Mouse (Mus musculus): Measurements from ENCODE around the gene Cd70. TPM values are rescaled to one million over a fixed set of nuclear protein-coding genes. Genes with fewer than 3 reads are reported as not detected.
A peak's percentile ranks its signal among the peaks of the same experiment; 100 is the strongest.

Gene Cd70
- polyA plus RNA-seq (2015; fragmentation: Nextera tagmentation; extraction: Ambion mirVana), result not detected in 2 replicates

DNA sequence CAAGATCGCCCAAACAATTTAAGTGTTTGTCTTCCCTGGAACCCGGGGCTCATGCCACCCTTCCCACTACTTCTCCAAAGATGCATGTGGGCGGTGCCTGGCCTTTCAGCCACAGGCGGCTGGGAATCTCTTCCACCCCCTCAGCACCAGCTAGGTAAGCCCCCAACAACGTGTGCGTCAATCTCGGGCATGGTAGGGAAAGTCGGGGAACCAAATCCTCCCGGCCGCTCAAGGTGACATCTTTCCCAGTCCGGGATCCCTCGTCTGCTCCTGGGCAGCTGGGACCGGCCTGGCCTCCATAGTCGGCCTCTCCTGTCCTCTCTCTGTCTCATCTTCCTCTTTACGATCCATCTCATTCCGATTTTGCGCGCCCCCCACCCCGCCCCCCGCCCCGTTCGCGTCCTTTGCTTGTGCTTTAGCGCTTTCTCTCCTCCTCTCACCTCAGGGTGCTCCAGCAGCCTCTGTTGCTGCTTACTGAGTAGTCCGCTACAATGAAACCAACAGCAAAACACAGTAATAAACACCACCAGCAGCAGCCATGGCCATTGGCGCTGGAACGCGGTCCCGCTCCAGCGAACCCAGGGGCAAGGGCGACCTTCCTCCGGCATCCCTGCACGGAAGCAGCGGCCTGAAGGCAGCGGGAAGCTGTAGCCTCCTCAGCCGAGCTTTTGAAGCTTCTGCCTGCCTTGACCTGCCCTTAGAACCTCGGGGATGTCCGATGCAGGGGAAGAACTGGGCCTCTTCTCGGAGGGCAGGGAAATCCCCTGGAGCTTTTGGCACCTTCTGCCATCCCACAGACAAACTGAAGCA lies at the start of gene Cd70:
Cd70 (minus strand) TSS at position 784 of the 810 bp plus-strand sequence.
- no peaks in the 10 kb centered on the region for H3K36me3 ChIP-seq
- H3K9me3 ChIP-seq (replicated peaks), result no peaks in the 10 kb centered on the region
- 2% methylated on average over 39 of the region's 39 CpGs for WGBS
- H3K9ac ChIP-seq, result no peak within 1 kb of the TSS
- peaks cover 51% of the 10 kb centered on the region for H3K27me3 ChIP-seq
- no peak within 1 kb of the TSS for H3K27ac ChIP-seq (replicated peaks)
- H3K4me2 ChIP-seq (replicated peaks), result peak within 1 kb of the TSS; percentile 46
- H3K4me3 ChIP-seq (replicated peaks), result peak within 1 kb of the TSS; percentile 29
- H3K4me1 ChIP-seq, result peaks cover 9% of the 10 kb centered on the region
- ATAC-seq (ENCODE audit: insufficient number of reproducible peaks, low FRiP score, low TSS enrichment, low read depth), result no peak

DNA sequence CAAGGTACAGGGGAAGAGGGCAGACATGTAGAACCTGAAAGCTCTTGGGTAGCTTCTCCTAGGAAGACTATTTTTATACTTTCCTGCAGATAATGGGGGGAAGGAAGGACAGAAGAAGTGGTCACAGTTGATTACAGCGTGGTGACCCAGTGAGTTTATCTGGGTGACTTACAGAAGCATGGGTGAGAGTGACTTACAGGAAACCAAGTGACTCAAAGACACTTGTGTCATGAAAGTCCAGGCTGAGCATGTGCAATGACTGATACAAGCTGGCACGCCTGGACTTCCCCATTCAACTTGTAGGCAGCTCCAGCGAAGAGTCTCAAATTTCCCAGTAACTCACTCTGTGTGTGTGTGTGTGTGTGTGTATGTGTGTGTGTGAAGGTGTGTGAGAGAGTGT lies 48.7 kb upstream of the Cd70 start:
- H3K27ac ChIP-seq (replicated peaks), result no peak overlapping the region
- no peak overlapping the region for H3K4me2 ChIP-seq (replicated peaks)
- no peak overlapping the region for H3K9ac ChIP-seq
- H3K27me3 ChIP-seq, result no peaks in the 10 kb centered on the region; the same call in 1 of the 2 replicates
- H3K4me3 ChIP-seq (replicated peaks), result no peak overlapping the region
- ATAC-seq (ENCODE audit: insufficient number of reproducible peaks, low FRiP score, low TSS enrichment, low read depth), result no peak
- no peaks in the 10 kb centered on the region for H3K9me3 ChIP-seq (replicated peaks)
- no peaks in the 10 kb centered on the region for H3K4me1 ChIP-seq
- H3K36me3 ChIP-seq, result no peaks in the 10 kb centered on the region
- 77% methylated on average over 3 of the region's 3 CpGs for WGBS

DNA sequence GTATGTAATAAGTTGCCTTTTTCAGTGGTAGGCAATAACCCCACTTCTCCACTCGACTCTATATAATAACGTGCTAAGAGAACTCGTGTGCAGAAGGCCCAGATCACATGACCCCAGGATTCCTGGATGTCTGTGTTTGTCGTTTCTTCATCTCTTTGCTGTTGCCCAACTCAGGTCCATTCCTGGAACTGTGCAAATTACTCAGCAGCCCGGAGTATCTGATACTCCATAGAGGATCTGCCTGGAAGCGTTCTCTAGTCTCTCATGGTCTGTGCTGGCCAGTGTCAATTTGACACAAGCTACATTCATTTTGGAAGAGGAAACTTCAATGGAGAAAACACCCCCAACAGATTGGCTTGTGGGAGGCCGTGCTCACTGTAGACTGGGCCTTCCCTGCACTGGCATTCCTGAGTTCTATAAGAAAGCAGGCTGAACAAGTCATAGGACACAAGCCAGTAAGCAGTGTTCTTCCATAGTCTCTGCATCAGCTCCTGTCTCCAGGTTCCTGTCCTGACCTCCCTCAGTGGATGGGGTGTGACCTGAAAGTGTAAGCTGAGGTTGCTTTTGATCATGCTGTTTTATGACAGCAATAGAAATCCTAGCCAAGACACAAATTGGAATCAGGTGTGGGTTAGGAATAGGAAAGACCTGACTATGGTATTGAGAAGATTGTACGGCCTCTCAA lies 45.9 kb upstream of the Cd70 start:
- no peak overlapping the region for H3K4me2 ChIP-seq (replicated peaks)
- no peaks in the 10 kb centered on the region; the same call in 1 of the 2 replicates for H3K27me3 ChIP-seq
- 72% methylated on average over 8 of the region's 8 CpGs for WGBS
- no peak overlapping the region for H3K9ac ChIP-seq
- no peaks in the 10 kb centered on the region for H3K4me1 ChIP-seq
- H3K9me3 ChIP-seq (replicated peaks), result no peaks in the 10 kb centered on the region
- H3K4me3 ChIP-seq (replicated peaks), result no peak overlapping the region
- no peaks in the 10 kb centered on the region for H3K36me3 ChIP-seq
- no peak overlapping the region for H3K27ac ChIP-seq (replicated peaks)
- no peak for ATAC-seq (ENCODE audit: insufficient number of reproducible peaks, low FRiP score, low TSS enrichment, low read depth)

DNA sequence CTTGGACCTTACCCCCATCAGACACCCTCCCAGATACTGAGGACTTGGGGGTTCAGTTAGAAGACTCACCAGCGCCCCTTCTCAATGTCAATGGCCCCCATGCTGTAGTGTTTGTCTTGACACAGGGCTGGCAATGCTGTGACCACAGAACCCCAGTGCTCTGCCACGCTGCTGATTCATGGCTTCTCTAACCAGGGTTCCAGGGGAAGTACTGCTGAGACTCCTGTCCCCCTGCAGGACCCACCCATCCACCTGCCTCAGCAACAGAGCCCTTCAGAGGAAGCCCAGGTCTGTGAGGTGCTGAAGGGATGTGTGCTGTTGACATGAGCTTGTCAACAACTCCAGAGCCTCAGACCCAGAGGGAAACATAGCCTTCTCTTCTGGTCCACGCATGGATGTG lies 45.2 kb upstream of the Cd70 start:
- Histone ChIP-seq H3K4me3 (replicated peaks) (no peak overlapping the region), H3K9me3 (replicated peaks) (no peaks in the 10 kb centered on the region)
- 77% methylated on average over 3 of the region's 3 CpGs for WGBS

DNA sequence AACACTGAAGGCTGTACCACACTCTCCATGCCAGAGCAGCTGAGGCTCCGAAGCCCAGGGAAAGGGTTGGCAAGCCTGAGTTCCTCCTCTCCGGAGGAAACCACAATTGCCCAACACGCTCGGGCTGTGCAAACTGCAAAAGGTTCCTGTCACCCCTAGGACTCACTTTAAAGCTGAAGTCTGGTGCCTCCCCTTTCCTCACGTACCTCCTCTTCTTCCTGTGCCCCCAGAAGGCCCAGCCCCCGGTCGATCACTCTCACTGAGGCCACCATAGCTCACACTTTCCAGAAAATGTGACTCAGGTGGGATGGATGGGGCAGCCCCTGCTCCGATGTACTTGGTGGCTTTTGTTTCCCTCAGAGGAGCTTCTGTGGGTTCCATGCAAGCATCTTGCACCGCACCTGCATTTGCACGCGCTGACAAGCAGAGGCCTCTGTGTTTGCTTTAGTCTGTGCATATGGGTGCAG lies 44.5 kb upstream of the Cd70 start, which contains the start of gene Tnfsf14:
Tnfsf14 (minus strand) TSS at position 137 of the 467 bp plus-strand sequence.
- no peak for ATAC-seq (ENCODE audit: insufficient number of reproducible peaks, low FRiP score, low TSS enrichment, low read depth)
- no peak within 1 kb of the TSS for H3K27ac ChIP-seq (replicated peaks)
- no peak within 1 kb of the TSS for H3K4me2 ChIP-seq (replicated peaks)
- no peak within 1 kb of the TSS for H3K4me3 ChIP-seq (replicated peaks)
- no peaks in the 10 kb centered on the region; the same call in 1 of the 2 replicates for H3K27me3 ChIP-seq
- no peak within 1 kb of the TSS for H3K9ac ChIP-seq
- no peaks in the 10 kb centered on the region for H3K9me3 ChIP-seq (replicated peaks)
- no peaks in the 10 kb centered on the region for H3K4me1 ChIP-seq
- WGBS, result 81% methylated on average over 11 of the region's 11 CpGs
- H3K36me3 ChIP-seq, result no peaks in the 10 kb centered on the region

More for the DNA sequence above, 45.2 kb upstream of the Cd70 start:
- ATAC-seq (ENCODE audit: insufficient number of reproducible peaks, low FRiP score, low TSS enrichment, low read depth), result no peak
- Histone ChIP-seq H3K9ac (no peak overlapping the region), H3K27me3 (no peaks in the 10 kb centered on the region; the same call in 1 of the 2 replicates), H3K4me2 (replicated peaks) (no peak overlapping the region), H3K36me3 (no peaks in the 10 kb centered on the region), H3K4me1 (no peaks in the 10 kb centered on the region), H3K27ac (replicated peaks) (no peak overlapping the region)

DNA sequence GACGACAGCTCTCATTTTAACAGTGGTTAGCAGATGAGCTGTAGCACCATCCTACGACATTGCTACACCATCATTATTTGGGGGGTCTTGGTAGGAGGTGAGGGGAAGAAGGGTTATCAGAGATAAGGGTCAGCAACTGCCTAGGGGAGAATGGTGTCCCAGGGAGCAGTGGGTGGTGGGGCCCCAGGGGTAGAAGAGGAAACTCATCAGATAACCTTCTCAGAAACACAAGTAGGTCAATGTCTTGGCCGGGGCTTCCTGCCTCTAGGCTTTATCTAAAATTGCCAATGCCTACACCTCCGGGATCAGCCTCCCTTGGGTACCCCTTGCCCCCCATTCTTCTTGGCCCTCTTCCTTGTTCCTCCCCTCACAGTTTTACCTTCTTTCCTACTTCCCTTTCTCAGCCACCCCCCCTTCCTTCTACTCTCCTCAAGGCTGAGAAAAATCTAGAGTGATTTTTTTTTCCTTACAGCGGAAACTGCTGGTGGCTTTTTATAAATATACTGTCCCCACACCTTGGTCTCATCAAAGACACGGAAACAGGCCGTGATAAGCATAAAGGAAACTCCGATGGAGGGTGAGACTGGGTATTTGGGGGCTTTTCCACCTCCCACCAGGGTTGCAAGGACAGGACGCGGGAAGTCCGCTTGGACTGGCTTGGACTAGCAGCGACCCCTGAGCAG lies 39.1 kb upstream of the Cd70 start:
- 80% methylated on average over 12 of the region's 12 CpGs for WGBS

DNA sequence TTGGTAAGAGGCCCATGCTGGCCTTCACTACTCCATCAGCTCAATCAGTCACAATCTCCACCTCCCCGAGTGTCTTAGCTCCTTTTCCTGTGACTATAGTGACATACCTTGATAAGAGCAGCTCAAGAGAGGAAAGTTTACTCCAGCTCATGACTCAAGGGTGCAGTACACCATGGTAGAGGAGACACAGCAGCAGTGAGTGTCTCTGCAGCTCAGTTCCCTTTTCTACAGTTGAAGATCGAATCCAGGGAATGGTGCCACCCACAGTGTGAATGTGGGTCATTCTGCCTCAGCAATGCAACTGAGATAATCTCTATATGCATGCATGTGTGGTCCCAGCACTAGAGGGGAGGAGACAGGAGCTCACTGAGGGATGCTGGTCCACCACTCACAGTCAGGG lies 36.1 kb upstream of the Cd70 start:
- Histone ChIP-seq H3K4me3 (replicated peaks) (no peak overlapping the region), H3K27me3 (no peaks in the 10 kb centered on the region), H3K27ac (replicated peaks) (no peak overlapping the region), H3K36me3 (no peaks in the 10 kb centered on the region), H3K4me1 (no peaks in the 10 kb centered on the region), H3K4me2 (replicated peaks) (no peak overlapping the region), H3K9ac (no peak overlapping the region), H3K9me3 (replicated peaks) (no peaks in the 10 kb centered on the region)
- WGBS, result 70% methylated on average over 2 of the region's 2 CpGs
- no peak for ATAC-seq (ENCODE audit: insufficient number of reproducible peaks, low FRiP score, low TSS enrichment, low read depth)

More for the DNA sequence above, 39.1 kb upstream of the Cd70 start:
- Histone ChIP-seq H3K4me1 (no peaks in the 10 kb centered on the region), H3K27me3 (no peaks in the 10 kb centered on the region), H3K9ac (no peak overlapping the region), H3K9me3 (replicated peaks) (no peaks in the 10 kb centered on the region), H3K27ac (replicated peaks) (no peak overlapping the region), H3K4me2 (replicated peaks) (no peak overlapping the region), H3K36me3 (no peaks in the 10 kb centered on the region), H3K4me3 (replicated peaks) (no peak overlapping the region)
- no peak for ATAC-seq (ENCODE audit: insufficient number of reproducible peaks, low FRiP score, low TSS enrichment, low read depth)

DNA sequence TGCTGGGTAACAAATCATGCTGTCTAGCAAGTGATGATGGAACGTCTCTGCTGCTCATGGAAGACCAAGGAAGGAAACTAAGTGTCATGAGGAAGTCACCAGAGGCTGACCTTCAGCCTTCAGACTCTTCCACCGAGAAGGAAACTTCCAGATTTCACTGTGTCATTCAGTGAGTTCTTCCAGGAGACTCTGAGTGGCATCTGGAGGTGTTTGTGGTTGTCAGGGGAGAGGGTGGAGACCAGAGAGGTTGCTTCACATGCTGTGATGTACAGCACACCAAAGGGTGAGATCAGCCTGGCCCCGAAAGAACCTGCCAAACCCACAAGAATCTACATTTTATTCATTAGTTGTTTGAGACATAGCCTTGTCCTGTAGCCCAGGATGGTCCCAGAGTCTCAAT lies 33.3 kb upstream of the Cd70 start:
- no peaks in the 10 kb centered on the region for H3K4me1 ChIP-seq
- no peaks in the 10 kb centered on the region for H3K36me3 ChIP-seq
- no peak overlapping the region for H3K4me2 ChIP-seq (replicated peaks)
- ATAC-seq (ENCODE audit: insufficient number of reproducible peaks, low FRiP score, low TSS enrichment, low read depth), result no peak
- H3K9ac ChIP-seq, result no peak overlapping the region
- H3K9me3 ChIP-seq (replicated peaks), result no peaks in the 10 kb centered on the region
- H3K27ac ChIP-seq (replicated peaks), result no peak overlapping the region
- H3K27me3 ChIP-seq, result no peaks in the 10 kb centered on the region
- no peak overlapping the region for H3K4me3 ChIP-seq (replicated peaks)
- WGBS, result 68% methylated on average over 3 of the region's 3 CpGs

DNA sequence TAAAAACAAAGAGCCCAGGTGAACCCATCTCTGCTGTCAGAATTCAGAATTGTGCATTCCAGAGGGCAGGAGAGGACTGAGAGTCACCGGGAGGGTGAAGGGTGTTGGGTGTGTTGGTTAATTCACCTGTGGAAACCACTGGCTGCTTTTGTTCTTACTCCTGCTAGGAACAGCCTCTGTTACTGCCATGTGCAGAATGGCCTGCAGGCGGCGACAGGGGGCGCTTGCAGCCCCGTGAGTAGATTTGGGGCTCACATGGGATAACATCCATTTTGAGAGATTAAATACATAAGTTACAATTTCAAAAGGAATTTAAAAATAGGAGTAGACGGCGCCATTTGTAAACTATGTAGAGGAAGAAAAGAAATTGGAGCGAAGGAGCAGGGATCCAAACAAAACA lies 30.8 kb upstream of the Cd70 start:
- H3K27me3 ChIP-seq, result no peaks in the 10 kb centered on the region
- H3K4me3 ChIP-seq (replicated peaks), result no peak overlapping the region
- H3K9me3 ChIP-seq (replicated peaks), result no peaks in the 10 kb centered on the region
- H3K27ac ChIP-seq (replicated peaks), result no peak overlapping the region
- WGBS, result 29% methylated on average over 8 of the region's 8 CpGs
- no peak overlapping the region for H3K9ac ChIP-seq
- no peak overlapping the region for H3K4me2 ChIP-seq (replicated peaks)
- ATAC-seq (ENCODE audit: insufficient number of reproducible peaks, low FRiP score, low TSS enrichment, low read depth), result no peak
- H3K36me3 ChIP-seq, result no peaks in the 10 kb centered on the region
- H3K4me1 ChIP-seq, result no peaks in the 10 kb centered on the region

DNA sequence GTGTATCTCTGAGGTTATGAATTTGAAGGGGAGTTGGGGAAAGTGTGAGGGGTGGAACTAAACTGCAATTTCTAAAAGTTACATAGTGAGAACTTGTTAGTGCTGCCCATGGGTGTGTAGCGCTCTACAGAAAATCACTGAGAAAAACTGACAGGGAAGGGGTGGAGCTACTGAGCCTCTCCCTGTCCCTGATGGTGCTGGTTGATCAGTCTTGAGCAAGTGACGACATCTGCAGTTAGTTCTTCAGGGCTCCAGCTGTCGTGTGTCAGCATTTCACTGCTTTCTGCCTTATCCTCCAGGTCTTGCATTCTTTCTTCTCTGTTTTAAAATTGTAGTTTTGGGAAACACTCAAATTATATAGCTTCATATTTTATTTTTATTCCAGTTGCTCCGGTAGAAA lies 23.8 kb upstream of the Cd70 start:
- Histone ChIP-seq H3K4me2 (replicated peaks) (no peak overlapping the region), H3K9ac (no peak overlapping the region), H3K27me3 (no peaks in the 10 kb centered on the region), H3K9me3 (replicated peaks) (no peaks in the 10 kb centered on the region), H3K27ac (replicated peaks) (no peak overlapping the region), H3K4me3 (replicated peaks) (no peak overlapping the region), H3K4me1 (no peaks in the 10 kb centered on the region), H3K36me3 (no peaks in the 10 kb centered on the region)
- ATAC-seq (ENCODE audit: insufficient number of reproducible peaks, low FRiP score, low TSS enrichment, low read depth), result no peak
- 53% methylated on average over 4 of the region's 4 CpGs for WGBS

DNA sequence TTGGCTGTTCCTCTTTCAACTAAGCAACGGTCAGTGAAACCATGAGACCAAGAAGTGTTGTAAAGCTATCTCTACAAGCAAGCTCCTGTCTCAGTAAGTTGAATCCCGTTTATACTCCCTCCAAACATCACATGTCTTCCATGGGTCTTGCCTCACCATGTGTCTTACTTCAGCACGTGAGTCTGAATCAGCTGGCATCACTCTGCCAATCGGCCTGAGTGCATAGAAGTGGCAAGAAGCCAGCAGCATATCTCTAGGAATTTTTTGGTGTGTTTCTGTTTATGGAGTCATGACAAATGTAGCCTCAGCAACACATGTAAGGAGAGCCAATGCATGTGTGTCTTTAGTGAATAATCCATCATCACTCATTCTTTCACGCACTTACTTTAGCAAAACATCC lies 22.8 kb upstream of the Cd70 start:
- no peak for ATAC-seq (ENCODE audit: insufficient number of reproducible peaks, low FRiP score, low TSS enrichment, low read depth)
- WGBS, result 60% methylated on average over 5 of the region's 5 CpGs

More for the DNA sequence above, 22.8 kb upstream of the Cd70 start:
- Histone ChIP-seq H3K27me3 (no peaks in the 10 kb centered on the region), H3K9ac (no peak overlapping the region), H3K4me2 (replicated peaks) (no peak overlapping the region), H3K27ac (replicated peaks) (no peak overlapping the region), H3K36me3 (no peaks in the 10 kb centered on the region), H3K9me3 (replicated peaks) (no peaks in the 10 kb centered on the region), H3K4me1 (no peaks in the 10 kb centered on the region), H3K4me3 (replicated peaks) (no peak overlapping the region)

Data from embryonic facial prominence, embryonic 15.5 days (tissue).